Mouse (Mus musculus): ENCODE results near the gene Pheta1.

DNA sequence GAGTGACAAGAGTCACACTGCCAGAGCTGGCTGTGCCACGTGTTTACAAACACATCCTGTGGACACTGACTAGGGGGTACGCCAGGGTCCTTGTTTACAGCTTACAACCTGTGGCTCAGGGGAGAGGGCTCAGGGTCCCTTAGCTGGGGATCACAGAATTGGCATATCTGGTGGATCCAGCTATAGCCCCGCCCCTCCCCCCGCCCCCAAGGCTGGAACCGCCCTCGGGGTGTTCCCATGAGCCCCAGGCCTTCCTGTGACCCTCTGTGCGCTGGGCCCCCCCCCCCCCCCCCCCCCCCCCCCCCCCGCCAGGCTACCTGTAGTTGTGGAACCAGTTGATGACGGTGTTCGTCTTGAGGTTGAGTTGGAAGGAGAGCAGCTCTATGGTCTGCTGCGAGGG lies 15.5 kb downstream of the Pheta1 start:
- TF ChIP-seq CTCF (IDR thresholded peaks at IDR 0.05; ENCODE audit: control insufficient read depth, insufficient read depth, insufficient replicate concordance, low read depth, low read length) (no peak), POLR2A (IDR thresholded peaks at IDR 0.05; ENCODE audit: control insufficient read depth, low read depth, low read length) (no peak)
